ENCODE assay signal across 8 mouse cellular contexts in the genomic region with DNA sequence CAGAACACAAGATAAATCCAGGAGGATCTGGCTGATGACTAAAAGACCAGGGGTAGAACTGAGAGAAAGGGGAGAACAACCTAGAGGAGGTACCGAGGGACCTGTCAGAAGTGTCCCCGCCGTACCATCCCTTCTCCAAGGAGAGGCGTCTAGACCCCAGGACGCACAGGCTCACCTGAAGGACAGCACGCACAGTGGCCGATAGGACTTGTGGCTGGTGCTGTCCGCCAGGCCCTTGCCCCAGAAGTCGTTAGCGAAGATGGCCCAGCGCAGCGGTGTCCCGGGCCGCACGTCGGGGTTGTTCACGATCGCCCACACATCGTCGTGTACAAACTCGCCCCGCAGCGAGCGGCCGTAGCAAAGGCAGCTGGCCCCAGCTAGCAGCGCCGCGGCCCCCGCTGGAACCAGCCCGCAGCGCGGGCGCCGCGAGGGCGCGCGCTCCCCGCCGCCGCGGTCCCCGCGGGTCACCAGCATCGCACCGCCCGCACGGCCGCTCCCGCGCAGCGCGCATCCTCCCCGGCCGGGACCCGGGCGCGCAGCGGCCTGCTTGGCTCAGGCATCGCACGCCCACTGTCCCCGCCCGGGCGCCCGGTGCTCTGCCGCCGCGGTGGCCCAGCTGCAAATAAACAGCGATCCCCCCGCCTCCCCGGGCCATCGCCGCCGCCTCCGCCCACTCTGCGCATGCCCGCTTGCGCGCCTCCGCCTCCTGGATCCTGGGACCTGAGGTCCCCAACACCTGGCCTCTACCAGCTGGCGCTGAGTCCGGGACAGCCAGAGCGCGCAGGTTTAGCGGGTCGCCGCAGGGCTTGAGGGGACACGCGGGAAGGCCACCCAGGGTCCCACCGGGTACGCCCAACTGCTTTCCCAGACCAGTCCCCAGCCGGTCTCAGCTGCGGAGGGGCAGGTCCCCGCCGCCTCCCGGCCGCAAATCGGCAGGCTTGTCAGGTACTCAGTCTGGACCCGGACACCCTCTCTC. TPM values are rescaled to one million over a fixed set of nuclear protein-coding genes. Genes with fewer than 3 reads are reported as not detected.
A peak's percentile ranks its signal among the peaks of the same experiment; 100 is the strongest.
DNase-seq lines count a peak whose midpoint lies in the region; ATAC-seq lines count a peak whose summit lies in the region.

A gene (minus strand): TSS at position 664 of the 976 bp plus-strand sequence.

- H3K4me2 ChIP-seq in hindbrain, embryonic 11.5 days (replicated peaks; ENCODE audit: low read depth, low read length): peak within 1 kb of the TSS; percentile 87

- WGBS in hindbrain, embryonic 11.5 days: under 1% methylated on average over 72 of the region's 99 CpGs

- peak; percentile 63 for DNase-seq in MN1 (ENCODE audit: low spot score)
- peak; percentile 74 to 79 for DNase-seq in cerebellum, postnatal 10 days
- DNase-seq in frontal cortex, postnatal 25 days (ENCODE audit: low spot score in 2 of 2): peak; percentile 45 to 55
- DNase-seq in hindbrain, embryonic 11.5 days (ENCODE audit: low spot score): peak; percentile 78
- DNase-seq in layer of hippocampus, postnatal 25 days (ENCODE audit: extremely low spot score in 1 of 2, low spot score in 1 of 2): peak; percentile 53 to 64
- DNase-seq in lung, postnatal 25 days (ENCODE audit: low spot score): peak; percentile 72
- DNase-seq in right cerebral cortex, adult 18-20 months: peak; percentile 75
- DNase-seq in urinary bladder, postnatal 10 days (ENCODE audit: low spot score): peak; percentile 27

- H3K4me1 ChIP-seq in hindbrain, embryonic 11.5 days (replicated peaks; ENCODE audit: control insufficient read depth, insufficient read depth, low read length): peaks cover 11% of the 10 kb centered on the region

- H3K4me3 ChIP-seq in hindbrain, embryonic 11.5 days (ENCODE audit: low read depth, low read length): peak within 1 kb of the TSS; percentile 56

- H3K27me3 ChIP-seq in hindbrain, embryonic 11.5 days (ENCODE audit: control insufficient read depth, insufficient read depth, low read length): peaks cover 24% of the 10 kb centered on the region

- no peaks in the 10 kb centered on the region for H3K36me3 ChIP-seq in hindbrain, embryonic 11.5 days (ENCODE audit: control insufficient read depth, insufficient read depth, low read length)

- H3K9me3 ChIP-seq in hindbrain, embryonic 11.5 days (ENCODE audit: control insufficient read depth, low read length): no peaks in the 10 kb centered on the region

- peak; percentile 88 for ATAC-seq in hindbrain, embryonic 11.5 days (ENCODE audit: low FRiP score)

- H3K27ac ChIP-seq in hindbrain, embryonic 11.5 days (ENCODE audit: low read depth, low read length): 0 out of 2 replicates have a peak within 1 kb of the TSS, but pooled peaks have one; percentile 3

- H3K9ac ChIP-seq in hindbrain, embryonic 11.5 days (ENCODE audit: low read depth, low read length): peak within 1 kb of the TSS; percentile 55

RNA-seq across cellular contexts. Expression of the gene that starts here (rescaled TPM):
- polyA plus RNA-seq in hindbrain, embryonic 11.5 days (2014; fragmentation: Nextera tagmentation; extraction: Ambion mirVana): 0.74 and 1.1 TPM in 2 replicates
- total RNA-seq in layer of hippocampus, postnatal 25 days (2021): 10 to 100 TPM; 32.5 to 33.4 TPM

Comparison
In these comparisons a context has a peak if more than half of its experiments do, and no peak if none do; other contexts are left out.
1. Peak in every context shown above with its lines: DNase-seq, ATAC-seq, H3K4me3 ChIP-seq and H3K27ac ChIP-seq.
2. DNase-seq: peak in every context shown above with its lines; median percentile 78 in hindbrain, embryonic 11.5 days; 76 in cerebellum, postnatal 10 days; 75 in right cerebral cortex, adult 18-20 months; 72 in lung, postnatal 25 days; 63 in MN1; 58 in layer of hippocampus, postnatal 25 days; 50 in frontal cortex, postnatal 25 days; 27 in urinary bladder, postnatal 10 days.